Mouse (Mus musculus) midbrain, embryonic 10.5 days (tissue): ENCODE measurements around the gene Acly. TPM values are rescaled to one million over a fixed set of nuclear protein-coding genes. Genes with fewer than 3 reads are reported as not detected.
A peak's percentile ranks its signal among the peaks of the same experiment; 100 is the strongest.

ENCODE experiments used
- DNase-seq: peaks from one replicate; pipeline ENCODE4 v3.0.0-alpha.2; 2017; ENCODE audit warnings: low spot score
- H3K27ac ChIP-seq: fragments of 300-500 bp; sonication (generic); replicated peaks from 2 replicates; pipeline ENCODE4 v1.5.1; 2016; ENCODE audit warnings: mild to moderate bottlenecking
- H3K27me3 ChIP-seq: fragments of 300-500 bp; sonication (generic); 2 replicates; pipeline ENCODE4 v1.6.1; 2016; ENCODE audit warnings: low read depth, mild to moderate bottlenecking; ENCODE audit not compliant: poor library complexity, severe bottlenecking
- H3K36me3 ChIP-seq: fragments of 300-500 bp; sonication (generic); 2 replicates; pipeline ENCODE4 v1.6.1; 2016; ENCODE audit warnings: mild to moderate bottlenecking, moderate library complexity
- H3K4me1 ChIP-seq: fragments of 300-500 bp; sonication (generic); 2 replicates; pipeline ENCODE4 v1.6.1; 2016
- H3K4me3 ChIP-seq: fragments of 300-500 bp; sonication (generic); 2 replicates; pipeline ENCODE4 v1.5.1; 2016; ENCODE audit warnings: mild to moderate bottlenecking, moderate library complexity
- H3K9me3 ChIP-seq: fragments of 300-500 bp; sonication (generic); replicated peaks from 2 replicates; pipeline ENCODE4 v1.6.1; 2016; ENCODE audit warnings: mild to moderate bottlenecking
- WGBS: fragments of 180-500 bp; shearing (Covaris S2); methylation state at CpG from one replicate; pipeline ENCODE4 v1.1.7; 2016; 5-methylcytosine and 5-hydroxymethylcytosine counted together
- polyA plus RNA-seq: library from polyadenylated mRNA; unstranded; fragments of >200 nt; fragmentation: Nextera tagmentation; extraction: Ambion mirVana; gene quantifications from 2 replicates; pipeline ENCODE4 v1.2.1, GENCODE M21; 2016

Acly gene
- polyA plus RNA-seq, 1 experiment from 2014 or later: 312 TPM

- H3K27me3 ChIP-seq: no peaks in the 10 kb centered on the region
- H3K27ac ChIP-seq: no peak overlapping the region
- DNase-seq: no peak
- H3K4me1 ChIP-seq: no peaks in the 10 kb centered on the region
- H3K4me3 ChIP-seq: no peak overlapping the region
- H3K9me3 ChIP-seq: 0 out of 2 replicates have a peak, but pooled peaks cover 4% of the 10 kb centered on the region
- peaks cover 80% of the 10 kb centered on the region for H3K36me3 ChIP-seq
- 82% methylated on average over 4 of the region's 4 CpGs for WGBS
Observed at GRCm38 (mm10) chr11:100457247-100457646, 70.6 kb downstream of the Acly start.

- H3K27me3 ChIP-seq: 0 out of 2 replicates have a peak, but pooled peaks cover 3% of the 10 kb centered on the region
- no peak for DNase-seq
- H3K36me3 ChIP-seq: peaks cover 20% of the 10 kb centered on the region
- H3K9me3 ChIP-seq: no peaks in the 10 kb centered on the region
- no peak overlapping the region for H3K27ac ChIP-seq
- H3K4me1 ChIP-seq: peaks cover 34% of the 10 kb centered on the region
- WGBS: 90% methylated on average over 6 of the region's 6 CpGs
- no peak overlapping the region for H3K4me3 ChIP-seq
Observed at GRCm38 (mm10) chr11:100442625-100443024, 85.2 kb downstream of the Acly start.

GRCm38 (mm10) chr11:100441797-100442196 is 86.0 kb downstream of the Acly start, which contains the start of the genes Nt5c3b and Klhl10:
TSS of gene Nt5c3b (minus strand) at chr11:100441808.
TSS of gene Klhl10 (plus strand) at chr11:100441917.
- DNase-seq: no peak
- 85% methylated on average over 8 of the region's 8 CpGs for WGBS
- H3K27me3 ChIP-seq: 0 out of 2 replicates have a peak, but pooled peaks cover 3% of the 10 kb centered on the region
- H3K9me3 ChIP-seq: no peaks in the 10 kb centered on the region
- peaks cover 34% of the 10 kb centered on the region for H3K4me1 ChIP-seq
- peak within 1 kb of the TSS; percentile 95 for H3K27ac ChIP-seq
- H3K4me3 ChIP-seq: peak within 1 kb of the TSS; percentile 87
- peaks cover 29% of the 10 kb centered on the region for H3K36me3 ChIP-seq

- DNase-seq: peak; percentile 82
- WGBS: 1% methylated on average over 52 of the region's 52 CpGs
- Histone ChIP-seq H3K4me1 (peaks cover 41% of the 10 kb centered on the region), H3K36me3 (peaks cover 37% of the 10 kb centered on the region), H3K4me3 (peak overlapping the region; percentile 87), H3K27ac (peak overlapping the region; percentile 95), H3K9me3 (no peaks in the 10 kb centered on the region), H3K27me3 (0 out of 2 replicates have a peak, but pooled peaks cover 3% of the 10 kb centered on the region)
Observed at GRCm38 (mm10) chr11:100440691-100441522, 86.9 kb downstream of the Acly start.

GRCm38 (mm10) chr11:100437901-100438300 is 89.9 kb downstream of the Acly start:
- WGBS: 77% methylated on average over 1 of the region's 1 CpGs
- 0 out of 2 replicates have a peak, but pooled peaks cover 3% of the 10 kb centered on the region for H3K27me3 ChIP-seq
- no peak for DNase-seq
- H3K36me3 ChIP-seq: peaks cover 63% of the 10 kb centered on the region
- no peak overlapping the region for H3K27ac ChIP-seq
- H3K4me3 ChIP-seq: no peak overlapping the region
- peaks cover 51% of the 10 kb centered on the region for H3K4me1 ChIP-seq
- H3K9me3 ChIP-seq: no peaks in the 10 kb centered on the region

GRCm38 (mm10) chr11:100435678-100436246 is 92.0 kb downstream of the Acly start:
- H3K4me3 ChIP-seq: no peak overlapping the region
- no peaks in the 10 kb centered on the region for H3K9me3 ChIP-seq
- no peaks in the 10 kb centered on the region for H3K27me3 ChIP-seq
- no peak overlapping the region for H3K27ac ChIP-seq
- peaks cover 41% of the 10 kb centered on the region for H3K4me1 ChIP-seq
- peak; percentile 39 for DNase-seq
- H3K36me3 ChIP-seq: peaks cover 82% of the 10 kb centered on the region
- 43% methylated on average over 9 of the region's 9 CpGs for WGBS

GRCm38 (mm10) chr11:100432002-100432401 is 95.8 kb downstream of the Acly start:
- H3K36me3 ChIP-seq: peaks cover 79% of the 10 kb centered on the region
- 92% methylated on average over 5 of the region's 5 CpGs for WGBS
- H3K27ac ChIP-seq: no peak overlapping the region
- no peaks in the 10 kb centered on the region for H3K9me3 ChIP-seq
- DNase-seq: no peak
- H3K27me3 ChIP-seq: no peaks in the 10 kb centered on the region
- no peak overlapping the region for H3K4me3 ChIP-seq
- peaks cover 17% of the 10 kb centered on the region for H3K4me1 ChIP-seq

- no peaks in the 10 kb centered on the region for H3K27me3 ChIP-seq
- no peaks in the 10 kb centered on the region for H3K9me3 ChIP-seq
- 91% methylated on average over 7 of the region's 7 CpGs for WGBS
- H3K36me3 ChIP-seq: peaks cover 60% of the 10 kb centered on the region
- no peak for DNase-seq
- H3K4me3 ChIP-seq: no peak overlapping the region
- H3K4me1 ChIP-seq: 0 out of 2 replicates have a peak, but pooled peaks cover 2% of the 10 kb centered on the region
- no peak overlapping the region for H3K27ac ChIP-seq
Observed at GRCm38 (mm10) chr11:100430052-100430451, 97.7 kb downstream of the Acly start.

- Histone ChIP-seq H3K27ac (no peak overlapping the region), H3K9me3 (no peaks in the 10 kb centered on the region), H3K27me3 (no peaks in the 10 kb centered on the region), H3K4me3 (no peak overlapping the region), H3K36me3 (peaks cover 51% of the 10 kb centered on the region), H3K4me1 (no peaks in the 10 kb centered on the region)
- no peak for DNase-seq
- WGBS: 88% methylated on average over 9 of the region's 9 CpGs
Observed at GRCm38 (mm10) chr11:100428612-100429199, 99.1 kb downstream of the Acly start.

- no peak for DNase-seq
- Histone ChIP-seq H3K27ac (no peak overlapping the region), H3K4me3 (no peak overlapping the region), H3K27me3 (no peaks in the 10 kb centered on the region), H3K9me3 (no peaks in the 10 kb centered on the region), H3K4me1 (peaks cover under 1% of the 10 kb centered on the region; the same call in 1 of the 2 replicates), H3K36me3 (peaks cover 36% of the 10 kb centered on the region)
- 88% methylated on average over 3 of the region's 3 CpGs for WGBS
Observed at GRCm38 (mm10) chr11:100426820-100427219, 101.0 kb downstream of the Acly start.
